Mouse (Mus musculus): Measurements from ENCODE around the gene Dnajc19. TPM values are rescaled to one million over a fixed set of nuclear protein-coding genes. Genes with fewer than 3 reads are reported as not detected.
"Not testable (repeated sequence)": the region's sequence is repeated elsewhere in the genome, so short reads cannot be mapped to it uniquely, and the experiment has no call there.

Dnajc19 gene
- total RNA-seq (2021) = 100 to 1,000 TPM; 120 to 129 TPM

GRCm38 (mm10) chr3:34080900-34081662 is at the start of gene Dnajc19:
Gene Dnajc19 (minus strand): TSS chr3:34081321.
- peak; percentile 93 for DNase-seq

GRCm38 (mm10) chr3:34129957-34130356 is 48.8 kb upstream of the Dnajc19 start:
- no peak for DNase-seq

- DNase-seq = no peak
Observed at GRCm38 (mm10) chr3:34121311-34121710, 40.2 kb upstream of the Dnajc19 start.

GRCm38 (mm10) chr3:34120791-34121190 is 39.7 kb upstream of the Dnajc19 start:
- no peak for DNase-seq

- no peak for DNase-seq
Observed at GRCm38 (mm10) chr3:34119869-34120268, 38.7 kb upstream of the Dnajc19 start.

- DNase-seq = no peak
Observed at GRCm38 (mm10) chr3:34115806-34116205, 34.7 kb upstream of the Dnajc19 start.

GRCm38 (mm10) chr3:34111941-34112685 is 31.0 kb upstream of the Dnajc19 start:
- no peak for DNase-seq

- DNase-seq = no peak
Observed at GRCm38 (mm10) chr3:34107631-34108030, 26.5 kb upstream of the Dnajc19 start.

- DNase-seq = no peak
Observed at GRCm38 (mm10) chr3:34106421-34106820, 25.3 kb upstream of the Dnajc19 start.

GRCm38 (mm10) chr3:34103902-34104672 is 23.0 kb upstream of the Dnajc19 start:
- no peak for DNase-seq

- DNase-seq = no peak
Observed at GRCm38 (mm10) chr3:34102891-34103290, 21.8 kb upstream of the Dnajc19 start.

GRCm38 (mm10) chr3:34083655-34084054 is 2.5 kb upstream of the Dnajc19 start:
- DNase-seq = no peak

- DNase-seq = no peak
Observed at GRCm38 (mm10) chr3:34081929-34082328, 808 bp upstream of the Dnajc19 start.

GRCm38 (mm10) chr3:34076058-34076759 is 4.9 kb downstream of the Dnajc19 start:
- no peak for DNase-seq

GRCm38 (mm10) chr3:34072726-34073125 is 8.4 kb downstream of the Dnajc19 start:
- DNase-seq = no peak

- not testable (repeated sequence) for DNase-seq
Observed at GRCm38 (mm10) chr3:34068943-34069342, 12.2 kb downstream of the Dnajc19 start.

GRCm38 (mm10) chr3:34062352-34062751 is 18.8 kb downstream of the Dnajc19 start:
- no peak for DNase-seq

- DNase-seq = no peak
Observed at GRCm38 (mm10) chr3:34041990-34042389, 39.1 kb downstream of the Dnajc19 start.

GRCm38 (mm10) chr3:34035706-34036105 is 45.4 kb downstream of the Dnajc19 start:
- no peak for DNase-seq

GRCm38 (mm10) chr3:34034803-34035202 is 46.3 kb downstream of the Dnajc19 start:
- DNase-seq = no peak

GRCm38 (mm10) chr3:34033720-34034364 is 47.3 kb downstream of the Dnajc19 start:
- DNase-seq = no peak

- no peak for DNase-seq
Observed at GRCm38 (mm10) chr3:34030601-34031000, 50.5 kb downstream of the Dnajc19 start.
